Mouse (Mus musculus) urinary bladder, postnatal 10 days (tissue): Measurements from ENCODE around the gene Kcna5.

Source experiments
- DNase-seq: peaks from one replicate; pipeline ENCODE4 v3.0.0; 2022; ENCODE audit warnings: low spot score

The Kcna5 gene

GRCm38 (mm10) chr6:126535208-126535910 is at the start of gene Kcna5:
Gene Kcna5 (minus strand): TSS chr6:126535412.
- no peak for DNase-seq

DNA sequence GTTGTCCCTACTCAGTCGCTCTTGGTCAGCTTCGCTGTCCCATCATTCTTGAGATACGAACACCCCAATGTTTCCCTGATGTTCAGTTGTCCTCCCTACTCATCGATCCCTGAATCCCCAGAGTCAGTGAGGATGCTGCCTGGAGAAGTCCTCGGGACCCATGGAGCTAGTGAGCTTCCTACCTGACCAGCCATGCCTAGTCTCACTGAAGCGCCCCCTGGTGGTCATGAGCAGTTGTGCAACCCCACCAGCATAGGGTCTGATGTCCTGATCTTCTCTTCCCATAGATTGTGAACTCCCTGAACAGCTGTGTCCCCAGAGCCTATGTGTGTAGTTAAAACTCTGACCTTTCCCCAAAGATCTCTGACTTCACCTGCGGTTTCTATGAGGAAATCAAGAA is 47.9 kb upstream of the Kcna5 start:
- no peak for DNase-seq

DNA sequence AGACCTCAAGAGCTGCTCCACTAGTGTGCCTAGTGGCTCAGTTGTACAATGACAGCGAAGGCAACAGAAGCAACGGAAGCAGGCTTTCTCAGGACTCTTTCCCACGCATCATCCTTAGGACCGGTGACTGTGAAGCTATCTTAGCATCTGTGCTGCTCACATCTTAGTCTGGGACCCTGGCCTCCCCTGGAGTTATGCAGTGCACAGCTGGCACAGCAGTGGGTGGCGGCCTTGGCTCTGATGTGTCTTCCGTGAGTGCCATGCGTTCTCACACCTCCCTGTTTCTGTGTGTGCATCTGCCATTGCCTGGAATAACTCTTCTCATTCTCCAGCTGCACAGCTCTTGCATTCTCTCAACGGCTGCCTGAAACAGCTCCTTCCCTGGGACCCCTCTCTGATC is 46.4 kb upstream of the Kcna5 start:
- DNase-seq: no peak

GRCm38 (mm10) chr6:126580571-126580970 is 45.4 kb upstream of the Kcna5 start:
- DNase-seq: no peak

GRCm38 (mm10) chr6:126577415-126577814 is 42.2 kb upstream of the Kcna5 start:
- DNase-seq: no peak

- DNase-seq: no peak
Measured at GRCm38 (mm10) chr6:126576566-126576965, 41.4 kb upstream of the Kcna5 start.

DNA sequence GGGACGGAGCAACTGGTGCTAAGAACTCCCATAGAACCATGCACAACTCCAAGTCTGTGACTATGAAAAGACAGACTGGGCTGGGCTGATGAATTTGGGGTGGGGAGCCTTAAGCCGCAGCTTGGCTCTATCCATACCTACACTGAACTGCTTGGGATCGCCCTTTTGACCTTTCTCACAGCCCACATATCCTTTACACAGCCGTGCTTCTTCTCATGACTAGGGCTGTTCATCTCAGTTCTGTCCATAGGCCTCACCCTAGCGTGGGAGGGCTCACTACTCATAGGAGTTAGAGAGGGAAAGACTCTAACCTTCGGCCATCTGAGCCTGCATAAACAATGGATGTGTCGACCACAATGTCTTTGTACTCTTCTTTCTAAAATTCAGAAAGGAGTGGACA is 39.6 kb upstream of the Kcna5 start:
- DNase-seq: no peak

- no peak for DNase-seq
Measured at GRCm38 (mm10) chr6:126573021-126573420, 37.8 kb upstream of the Kcna5 start.

DNA sequence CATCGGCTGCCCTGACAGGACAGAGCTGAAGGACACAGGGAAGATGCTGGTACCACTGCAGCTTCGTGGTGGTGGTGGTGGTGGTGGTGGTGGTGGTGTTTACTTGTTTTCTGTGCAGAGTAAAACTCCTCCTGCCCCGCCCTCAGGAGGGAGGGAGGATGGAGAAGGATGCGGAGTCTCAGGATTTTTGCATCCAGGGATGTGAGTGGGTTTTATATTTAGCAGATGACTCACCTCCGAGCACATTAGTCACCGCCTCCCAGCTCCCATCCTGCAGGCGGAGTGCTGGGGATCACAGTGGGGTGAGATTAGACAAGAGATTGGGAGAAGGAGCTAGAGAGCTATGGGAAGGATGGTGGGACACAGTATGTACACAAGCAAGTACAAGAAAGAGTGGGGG is 34.6 kb upstream of the Kcna5 start:
- no peak for DNase-seq

- no peak for DNase-seq
Measured at GRCm38 (mm10) chr6:126568046-126568830, 33.0 kb upstream of the Kcna5 start.

GRCm38 (mm10) chr6:126567326-126567725 is 32.1 kb upstream of the Kcna5 start:
- DNase-seq: no peak

GRCm38 (mm10) chr6:126564376-126564775 is 29.2 kb upstream of the Kcna5 start:
- DNase-seq: no peak

- peak; percentile 37 for DNase-seq
Measured at GRCm38 (mm10) chr6:126563898-126564297, 28.7 kb upstream of the Kcna5 start.

DNA sequence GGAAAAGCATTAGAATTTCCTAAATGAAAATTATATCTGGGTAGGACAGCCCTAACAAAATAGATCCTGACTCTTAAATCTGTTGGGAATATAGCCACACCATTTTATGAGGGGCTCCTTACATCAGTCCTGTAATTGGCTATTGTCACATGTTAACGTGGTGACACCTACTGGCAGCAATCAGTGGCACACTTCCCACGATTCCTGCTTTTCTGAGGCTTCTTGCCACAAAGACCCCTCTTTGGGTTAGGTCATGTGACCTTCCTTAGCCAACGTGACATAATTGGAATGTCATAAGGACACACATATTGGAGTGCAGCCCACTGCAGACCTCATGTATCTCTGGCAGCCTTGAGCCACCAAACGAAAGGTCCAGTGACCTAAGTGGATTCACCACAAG is 26.5 kb upstream of the Kcna5 start:
- DNase-seq: no peak

- DNase-seq: no peak
Measured at GRCm38 (mm10) chr6:126560696-126561095, 25.5 kb upstream of the Kcna5 start.

DNA sequence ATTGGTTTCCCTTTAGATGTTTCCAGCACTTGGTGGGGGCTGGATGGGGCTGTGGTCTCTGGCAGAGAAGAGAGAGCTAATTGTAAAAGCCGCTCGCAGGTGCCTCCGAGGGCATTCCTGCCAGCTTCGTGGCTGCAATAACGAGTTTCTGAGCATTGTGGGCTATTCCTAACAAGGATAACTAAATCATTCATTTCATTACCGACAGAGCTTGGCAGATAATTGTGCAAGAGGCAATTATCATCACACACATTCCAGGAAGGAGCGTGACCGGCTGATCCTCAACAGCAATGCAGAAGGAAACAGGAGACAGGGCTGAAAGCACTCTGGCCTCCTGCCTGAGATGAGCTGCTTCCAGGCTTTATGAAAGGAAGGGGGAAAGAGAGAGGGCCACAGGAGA is 24.8 kb upstream of the Kcna5 start:
- DNase-seq: no peak

DNA sequence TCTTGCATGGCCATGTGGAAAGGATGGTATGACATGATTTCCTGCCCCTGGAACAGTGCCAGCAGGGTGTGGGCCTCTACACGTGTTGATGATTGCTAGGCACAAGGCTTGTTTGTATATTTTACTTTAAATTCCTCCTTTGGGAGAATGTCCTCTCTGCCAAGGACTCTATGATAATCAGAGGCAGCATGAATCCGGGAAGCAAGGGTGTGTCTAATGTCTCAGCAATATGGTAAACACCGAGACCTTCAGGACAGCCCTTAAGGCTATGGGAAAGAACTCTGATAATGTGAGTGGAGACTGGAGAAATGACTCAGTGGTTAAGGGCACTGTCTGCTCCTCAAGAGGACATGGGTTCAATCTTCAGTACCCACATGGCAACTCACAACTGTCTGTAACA is 23.1 kb upstream of the Kcna5 start:
- no peak for DNase-seq

GRCm38 (mm10) chr6:126553812-126554211 is 18.6 kb upstream of the Kcna5 start:
- DNase-seq: no peak

DNA sequence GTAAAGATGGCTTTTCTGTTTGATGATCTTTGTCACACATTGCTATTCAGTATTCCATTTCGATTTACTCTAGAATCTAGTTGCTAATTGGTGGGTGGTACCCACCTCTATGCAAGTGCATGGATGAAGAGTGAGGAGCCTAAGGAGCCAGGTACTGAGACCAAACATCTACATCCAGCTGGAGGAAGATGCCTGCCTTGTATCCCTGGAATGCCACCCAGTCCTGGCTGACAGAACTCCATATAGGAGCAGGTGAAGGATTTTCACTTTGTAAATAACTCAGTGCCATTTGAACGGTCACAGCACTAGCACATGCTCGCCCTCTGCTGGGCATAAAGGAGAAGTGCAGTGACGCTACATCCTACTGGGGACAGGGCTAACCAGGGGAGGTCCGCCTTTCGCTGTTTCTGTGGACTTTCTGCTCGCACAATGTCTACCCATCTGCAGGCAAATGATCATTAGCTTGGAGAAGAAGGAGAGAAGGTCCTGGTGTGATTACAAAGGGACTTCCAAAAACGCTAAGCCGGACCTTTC is 16.7 kb upstream of the Kcna5 start:
- DNase-seq: no peak

- DNase-seq: no peak
Measured at GRCm38 (mm10) chr6:126544107-126545036, 9.2 kb upstream of the Kcna5 start.

GRCm38 (mm10) chr6:126542724-126543123 is 7.5 kb upstream of the Kcna5 start:
- DNase-seq: no peak

- no peak for DNase-seq
Measured at GRCm38 (mm10) chr6:126537512-126537911, 2.3 kb upstream of the Kcna5 start.
